Comparison of ENCODE assay signal across 8 mouse cellular contexts in the genomic region with DNA sequence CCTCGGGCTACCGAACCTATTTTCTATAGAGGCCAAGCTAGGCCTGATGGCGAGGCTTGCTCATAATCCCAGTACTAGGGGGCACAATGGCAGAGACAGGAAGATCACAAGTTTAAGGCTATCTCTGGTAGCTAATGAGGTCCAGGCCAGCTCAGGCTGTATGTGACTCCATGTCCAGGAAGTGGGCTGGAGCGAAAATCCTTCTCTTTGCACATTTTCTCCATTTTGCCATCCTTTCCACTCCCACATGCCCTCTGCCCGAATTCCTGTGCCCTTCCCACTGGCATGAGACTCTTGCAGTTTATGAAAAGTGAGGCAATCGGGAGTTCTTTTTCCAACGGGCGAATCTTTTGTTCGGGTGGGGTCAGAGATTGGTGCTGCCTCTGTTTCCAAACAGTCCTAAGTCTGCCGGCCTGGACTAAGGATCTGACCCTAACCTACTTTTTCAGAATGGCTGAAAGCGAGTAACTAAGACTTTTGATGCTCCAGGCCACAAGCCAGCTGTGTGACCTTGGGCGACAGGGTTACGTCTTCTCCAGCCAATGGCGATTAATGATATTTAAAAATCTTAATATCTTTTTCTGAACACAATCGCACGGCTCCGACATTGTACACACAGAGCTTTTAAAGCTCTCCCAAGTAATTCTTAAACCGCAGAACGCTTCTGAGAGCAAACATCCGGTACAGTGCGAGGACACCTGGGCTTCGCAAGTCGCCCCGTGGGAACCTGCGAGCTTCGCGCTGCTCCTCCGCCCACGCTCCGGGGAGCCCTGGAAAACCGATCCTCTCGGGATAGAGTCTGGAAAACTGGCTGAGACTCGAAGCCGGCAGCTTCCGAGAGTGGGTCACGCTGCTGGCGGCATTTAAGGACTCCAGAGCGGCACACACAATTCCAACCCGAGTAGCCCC. TPM values are rescaled to one million over a fixed set of nuclear protein-coding genes. Genes with fewer than 3 reads are reported as not detected.
DNase-seq lines count a peak whose midpoint lies in the region; ATAC-seq and TF ChIP-seq lines count a peak whose summit lies in the region.

No protein-coding gene starts in this region.

- no peak for TF ChIP-seq CTCF in layer of hippocampus, adult 2 months (conservative IDR thresholded peaks at IDR 0.05)
- no peak for TF ChIP-seq CTCF in thymus, adult 2 months (IDR thresholded peaks at IDR 0.05; ENCODE audit: borderline replicate concordance, control insufficient read depth, extremely low read depth, insufficient read depth, low read length, poor library complexity)

- peaks cover 41% of the 10 kb centered on the region for H3K4me1 ChIP-seq in forebrain, embryonic 10.5 days
- peaks cover 6% of the 10 kb centered on the region for H3K4me1 ChIP-seq in kidney, embryonic 14.5 days (ENCODE audit: control insufficient read depth, insufficient read depth, low read length)
- H3K4me1 ChIP-seq in midbrain, embryonic 11.5 days (ENCODE audit: control insufficient read depth, insufficient read depth, low read length): peaks cover 10% of the 10 kb centered on the region
- peaks cover 21% of the 10 kb centered on the region for H3K4me1 ChIP-seq in thymus, adult 2 months (replicated peaks; ENCODE audit: control insufficient read depth, insufficient read depth, low read length)

- H3K36me3 ChIP-seq in forebrain, embryonic 10.5 days (replicated peaks): no peaks in the 10 kb centered on the region
- no peaks in the 10 kb centered on the region for H3K36me3 ChIP-seq in kidney, embryonic 14.5 days (ENCODE audit: control insufficient read depth, insufficient read depth, low read length)
- no peaks in the 10 kb centered on the region for H3K36me3 ChIP-seq in midbrain, embryonic 11.5 days (ENCODE audit: control insufficient read depth, insufficient read depth, low read length)
- H3K36me3 ChIP-seq in thymus, adult 2 months (ENCODE audit: control insufficient read depth, insufficient read depth, low read length): no peaks in the 10 kb centered on the region

- no peaks in the 10 kb centered on the region for H3K27me3 ChIP-seq in forebrain, embryonic 10.5 days (ENCODE audit: poor library complexity, severe bottlenecking)
- H3K27me3 ChIP-seq in kidney, embryonic 14.5 days (ENCODE audit: control insufficient read depth, insufficient read depth, low read length): no peaks in the 10 kb centered on the region
- H3K27me3 ChIP-seq in midbrain, embryonic 11.5 days (ENCODE audit: control insufficient read depth, insufficient read depth, low read length): no peaks in the 10 kb centered on the region
- H3K27me3 ChIP-seq in thymus, adult 2 months (ENCODE audit: control insufficient read depth, insufficient read depth, low read length): no peaks in the 10 kb centered on the region

- ATAC-seq in kidney, embryonic 14.5 days (ENCODE audit: low FRiP score, low TSS enrichment): no peak
- no peak; the same call in 1 of the 2 replicates for ATAC-seq in midbrain, embryonic 11.5 days (ENCODE audit: low FRiP score)

- no peak for DNase-seq in layer of hippocampus, adult 2 months (ENCODE audit: low spot score in 2 of 2)
- no peak for DNase-seq in layer of hippocampus, postnatal 10 days (ENCODE audit: low spot score in 2 of 2)
- DNase-seq in adrenal gland, adult 2 months: peak; percentile 76
- peak; percentile 32 for DNase-seq in forebrain, embryonic 10.5 days (ENCODE audit: extremely low spot score, low spot score)
- DNase-seq in midbrain, embryonic 11.5 days (ENCODE audit: low spot score, missing footprints): peak; percentile 98
- peak; percentile 76 for DNase-seq in thymus, adult 2 months
- DNase-seq in urinary bladder, postnatal 4 days (ENCODE audit: low spot score in 2 of 2): no peak

- H3K27ac ChIP-seq in layer of hippocampus, adult 2 months: peak overlapping the region; percentile 98
- H3K27ac ChIP-seq in forebrain, embryonic 10.5 days: peak overlapping the region; percentile 95
- H3K27ac ChIP-seq in kidney, embryonic 14.5 days (ENCODE audit: low read depth, low read length): peak overlapping the region; percentile 93
- H3K27ac ChIP-seq in midbrain, embryonic 11.5 days (ENCODE audit: low read depth, low read length): peak overlapping the region; percentile 71
- H3K27ac ChIP-seq in thymus, adult 2 months (ENCODE audit: control insufficient read depth, insufficient read depth, low read length): peak overlapping the region; percentile 92

- no peak for TF ChIP-seq POLR2A in thymus, adult 2 months (IDR thresholded peaks at IDR 0.05; ENCODE audit: control insufficient read depth, extremely low read depth, insufficient read depth, low read length, poor library complexity)

- H3K4me3 ChIP-seq in layer of hippocampus, adult 2 months: peak overlapping the region; percentile 98
- peak overlapping the region; percentile 90 for H3K4me3 ChIP-seq in forebrain, embryonic 10.5 days
- peak overlapping the region; percentile 86 for H3K4me3 ChIP-seq in kidney, embryonic 14.5 days (ENCODE audit: low read length)
- peak overlapping the region; percentile 78 for H3K4me3 ChIP-seq in midbrain, embryonic 11.5 days (ENCODE audit: low read depth, low read length)
- H3K4me3 ChIP-seq in thymus, adult 2 months (ENCODE audit: control insufficient read depth, insufficient read depth, low read length): peak overlapping the region; percentile 60

- H3K9me3 ChIP-seq in forebrain, embryonic 10.5 days: no peaks in the 10 kb centered on the region
- H3K9me3 ChIP-seq in kidney, embryonic 14.5 days (ENCODE audit: control insufficient read depth, low read length): no peaks in the 10 kb centered on the region
- H3K9me3 ChIP-seq in midbrain, embryonic 11.5 days (ENCODE audit: control insufficient read depth, low read length): no peaks in the 10 kb centered on the region

- peak overlapping the region; percentile 81 for H3K4me2 ChIP-seq in kidney, embryonic 14.5 days (replicated peaks; ENCODE audit: low read depth, low read length)
- peak overlapping the region; percentile 84 for H3K4me2 ChIP-seq in midbrain, embryonic 11.5 days

- peak overlapping the region; percentile 83 for H3K9ac ChIP-seq in kidney, embryonic 14.5 days (ENCODE audit: low read depth, low read length)
- peak overlapping the region; percentile 72 for H3K9ac ChIP-seq in midbrain, embryonic 11.5 days (ENCODE audit: low read length)

- WGBS in forebrain, embryonic 10.5 days: 19% methylated on average over 39 of the region's 39 CpGs
- WGBS in kidney, embryonic 14.5 days: 17% methylated on average over 39 of the region's 39 CpGs
- 22% methylated on average over 39 of the region's 39 CpGs for WGBS in midbrain, embryonic 11.5 days
- 16% methylated on average over 39 of the region's 39 CpGs for WGBS in thymus, adult 2 months

RNA-seq across cellular contexts. Expression of a gene that starts 0.8 kb away (rescaled TPM):
- total RNA-seq in layer of hippocampus, adult 2 months (2021): 10 to 100 TPM; 12.3 to 13.2 TPM
- total RNA-seq in layer of hippocampus, postnatal 10 days (2021): 10 to 100 TPM; 14.6 to 15.2 TPM
- 10 to 100 TPM; 26.0 to 38.8 TPM for total RNA-seq in adrenal gland, adult 2 months (2021)
- polyA plus RNA-seq in adrenal gland, adult 2 months (2012; rRNA removed): 9.5 and 10.6 TPM in 2 replicates
- polyA plus RNA-seq in forebrain, embryonic 10.5 days (2016; fragmentation: Nextera tagmentation; extraction: Ambion mirVana): 8.7 and 8.8 TPM in 2 replicates
- 9.7 and 10.9 TPM in 2 replicates for polyA plus RNA-seq in kidney, embryonic 14.5 days (2014; fragmentation: Nextera tagmentation; extraction: Ambion mirVana)
- polyA plus RNA-seq in midbrain, embryonic 11.5 days (2014; fragmentation: Nextera tagmentation; extraction: Ambion mirVana): 10.3 and 10.5 TPM in 2 replicates
- polyA plus RNA-seq in thymus, adult 2 months (2012; rRNA removed): 21.7 and 27.5 TPM in 2 replicates

Comparison
In these comparisons a context has a peak if more than half of its experiments do, and no peak if none do; other contexts are left out.
1. DNase-seq: peak in adrenal gland, adult 2 months (single experiment), forebrain, embryonic 10.5 days (single experiment), midbrain, embryonic 11.5 days (single experiment) and thymus, adult 2 months (single experiment); none in layer of hippocampus, adult 2 months (0 of 2), layer of hippocampus, postnatal 10 days (0 of 2) and urinary bladder, postnatal 4 days (0 of 2).
2. Peak in every context shown above with its lines, with median percentiles within 50 percentile points of each other: H3K27ac ChIP-seq and H3K4me3 ChIP-seq.